Mouse (Mus musculus): ENCODE measurements at regions not wholly inside any gene's neighbourhood (a gene's known extent, or its start where the extent isn't known, plus 50 kb on each side); places are given as distances from the start of the nearest gene placed in this dataset.

- 85% methylated on average over 7 of the region's 7 CpGs for WGBS
These were observed 184.3 kb downstream of the Katnal1 start for GRCm38 (mm10) chr5:148744676-148745391.

GRCm38 (mm10) chr5:148742158-148742835 is 186.8 kb downstream of the Katnal1 start:
- Histone ChIP-seq H3K4me3 (replicated peaks; ENCODE audit: control insufficient read depth, low read depth, low read length) (no peak overlapping the region), H3K27ac (ENCODE audit: control insufficient read depth, insufficient read depth, low read depth, low read length, poor library complexity) (no peak overlapping the region), H3K4me1 (ENCODE audit: control insufficient read depth, insufficient read depth, low read length) (peaks cover 13% of the 10 kb centered on the region)
- TF ChIP-seq POLR2A (IDR thresholded peaks at IDR 0.05; ENCODE audit: borderline replicate concordance, control insufficient read depth, low read depth, low read length) (no peak), CTCF (IDR thresholded peaks at IDR 0.05; ENCODE audit: control insufficient read depth, insufficient read depth, low read length) (0 out of 2 replicates have a peak, but pooled peaks have one; percentile 16)
- WGBS, result 94% methylated on average over 8 of the region's 8 CpGs

More at GRCm38 (mm10) chr5:148744676-148745391, 184.3 kb downstream of the Katnal1 start:
- H3K4me1 ChIP-seq (ENCODE audit: control insufficient read depth, insufficient read depth, low read length), result peaks cover 8% of the 10 kb centered on the region
- TF ChIP-seq CTCF (IDR thresholded peaks at IDR 0.05; ENCODE audit: control insufficient read depth, insufficient read depth, low read length) (no peak), POLR2A (IDR thresholded peaks at IDR 0.05; ENCODE audit: borderline replicate concordance, control insufficient read depth, low read depth, low read length) (no peak)
- no peak overlapping the region for H3K27ac ChIP-seq (ENCODE audit: control insufficient read depth, insufficient read depth, low read depth, low read length, poor library complexity)
- no peak overlapping the region for H3K4me3 ChIP-seq (replicated peaks; ENCODE audit: control insufficient read depth, low read depth, low read length)

GRCm38 (mm10) chr5:148741267-148742004 is 187.7 kb downstream of the Katnal1 start:
- TF ChIP-seq CTCF (IDR thresholded peaks at IDR 0.05; ENCODE audit: control insufficient read depth, insufficient read depth, low read length), result no peak
- H3K27ac ChIP-seq (ENCODE audit: control insufficient read depth, insufficient read depth, low read depth, low read length, poor library complexity), result peak overlapping the region; percentile 66
- 56% methylated on average over 19 of the region's 19 CpGs for WGBS
- H3K4me1 ChIP-seq (ENCODE audit: control insufficient read depth, insufficient read depth, low read length), result peaks cover 13% of the 10 kb centered on the region
- H3K4me3 ChIP-seq (replicated peaks; ENCODE audit: control insufficient read depth, low read depth, low read length), result no peak overlapping the region

- 65% methylated on average over 15 of the region's 15 CpGs for WGBS
- TF ChIP-seq CTCF (IDR thresholded peaks at IDR 0.05; ENCODE audit: control insufficient read depth, insufficient read depth, low read length) (no peak), POLR2A (IDR thresholded peaks at IDR 0.05; ENCODE audit: borderline replicate concordance, control insufficient read depth, low read depth, low read length) (no peak)
- no peak overlapping the region for H3K4me3 ChIP-seq (replicated peaks; ENCODE audit: control insufficient read depth, low read depth, low read length)
- peak overlapping the region; percentile 72 for H3K27ac ChIP-seq (ENCODE audit: control insufficient read depth, insufficient read depth, low read depth, low read length, poor library complexity)
- peaks cover 13% of the 10 kb centered on the region for H3K4me1 ChIP-seq (ENCODE audit: control insufficient read depth, insufficient read depth, low read length)
These were observed 188.0 kb upstream of the Ubl3 start for GRCm38 (mm10) chr5:148740366-148741266.

- Histone ChIP-seq H3K4me1 (ENCODE audit: control insufficient read depth, insufficient read depth, low read length) (peaks cover 13% of the 10 kb centered on the region), H3K27ac (ENCODE audit: control insufficient read depth, insufficient read depth, low read depth, low read length, poor library complexity) (peak overlapping the region; percentile 72), H3K4me3 (replicated peaks; ENCODE audit: control insufficient read depth, low read depth, low read length) (no peak overlapping the region)
- 72% methylated on average over 2 of the region's 2 CpGs for WGBS
- no peak for TF ChIP-seq POLR2A (IDR thresholded peaks at IDR 0.05; ENCODE audit: borderline replicate concordance, control insufficient read depth, low read depth, low read length)
- TF ChIP-seq CTCF (IDR thresholded peaks at IDR 0.05; ENCODE audit: control insufficient read depth, insufficient read depth, low read length), result no peak
These were observed 187.1 kb upstream of the Ubl3 start for GRCm38 (mm10) chr5:148739672-148740071.

GRCm38 (mm10) chr5:148739141-148739540 is 186.6 kb upstream of the Ubl3 start:
- TF ChIP-seq CTCF (IDR thresholded peaks at IDR 0.05; ENCODE audit: control insufficient read depth, insufficient read depth, low read length) (no peak), POLR2A (IDR thresholded peaks at IDR 0.05; ENCODE audit: borderline replicate concordance, control insufficient read depth, low read depth, low read length) (no peak)
- Histone ChIP-seq H3K4me3 (replicated peaks; ENCODE audit: control insufficient read depth, low read depth, low read length) (no peak overlapping the region), H3K27ac (ENCODE audit: control insufficient read depth, insufficient read depth, low read depth, low read length, poor library complexity) (peak overlapping the region; percentile 72; the same call in 1 of the 2 replicates), H3K4me1 (ENCODE audit: control insufficient read depth, insufficient read depth, low read length) (peaks cover 13% of the 10 kb centered on the region)
- 0% methylated on average over 3 of the region's 3 CpGs for WGBS

DNA sequence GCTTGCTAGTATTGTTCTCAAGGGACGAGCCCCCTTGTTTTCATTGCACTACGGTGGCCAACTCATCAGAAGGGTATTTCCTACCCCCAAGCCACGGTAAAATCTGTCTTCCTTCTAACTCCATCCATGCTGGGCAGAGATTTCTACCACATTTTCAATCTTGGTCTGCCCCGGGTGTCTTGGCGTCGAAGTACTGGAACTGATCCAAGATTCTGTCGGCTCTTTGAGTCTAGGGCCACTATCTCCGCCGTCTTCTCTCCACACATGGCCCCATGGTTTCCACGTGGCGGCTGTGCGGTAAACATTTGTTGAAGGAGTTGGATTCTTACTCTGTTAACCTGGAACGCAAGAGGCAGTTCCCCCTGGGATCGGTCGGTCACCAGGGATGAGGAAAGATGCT is 177.0 kb upstream of the Ubl3 start:
- TF ChIP-seq CTCF (IDR thresholded peaks at IDR 0.05; ENCODE audit: control insufficient read depth, insufficient read depth, low read length) (no peak), POLR2A (IDR thresholded peaks at IDR 0.05; ENCODE audit: borderline replicate concordance, control insufficient read depth, low read depth, low read length) (no peak)
- WGBS, result 64% methylated on average over 15 of the region's 15 CpGs
- Histone ChIP-seq H3K4me1 (ENCODE audit: control insufficient read depth, insufficient read depth, low read length) (peaks cover 5% of the 10 kb centered on the region; the same call in 1 of the 2 replicates), H3K27ac (ENCODE audit: control insufficient read depth, insufficient read depth, low read depth, low read length, poor library complexity) (no peak overlapping the region), H3K4me3 (replicated peaks; ENCODE audit: control insufficient read depth, low read depth, low read length) (no peak overlapping the region)
